Mouse (Mus musculus): ENCODE measurements around the gene Rrp1b. TPM values are rescaled to one million over a fixed set of nuclear protein-coding genes. Genes with fewer than 3 reads are reported as not detected.
"Not testable (repeated sequence)": the region's sequence is repeated elsewhere in the genome, so short reads cannot be mapped to it uniquely, and the experiment has no call there.

Rrp1b gene
- polyA plus RNA-seq, 1 experiment = 2.1 TPM

GRCm38 (mm10) chr17:32063654-32064053 is 27.8 kb downstream of the Rrp1b start:
- TF ChIP-seq TAL1 (IDR thresholded peaks at IDR 0.05; ENCODE audit: low read length) = no peak
- no peak for TF ChIP-seq GATA1 (IDR thresholded peaks at IDR 0.05; ENCODE audit: low read length)
- H3K4me1 ChIP-seq (ENCODE audit: control insufficient read depth) = peaks cover 7% of the 10 kb centered on the region
- H3K36me3 ChIP-seq (ENCODE audit: control insufficient read depth) = peaks cover 34% of the 10 kb centered on the region
- no peak overlapping the region for H3K4me3 ChIP-seq (replicated peaks)
- no peaks in the 10 kb centered on the region for H3K9me3 ChIP-seq (ENCODE audit: control insufficient read depth, low read length)
- no peaks in the 10 kb centered on the region for H3K27me3 ChIP-seq (ENCODE audit: control insufficient read depth)

- H3K9me3 ChIP-seq (ENCODE audit: control insufficient read depth, low read length); H3K27me3 ChIP-seq (ENCODE audit: control insufficient read depth); H3K4me3 ChIP-seq (replicated peaks): not testable (repeated sequence)
- Histone ChIP-seq H3K36me3 (ENCODE audit: control insufficient read depth) (peaks cover 24% of the 10 kb centered on the region), H3K4me1 (ENCODE audit: control insufficient read depth) (peaks cover 18% of the 10 kb centered on the region)
Measured at GRCm38 (mm10) chr17:32064762-32065161, 28.9 kb downstream of the Rrp1b start.

DNA sequence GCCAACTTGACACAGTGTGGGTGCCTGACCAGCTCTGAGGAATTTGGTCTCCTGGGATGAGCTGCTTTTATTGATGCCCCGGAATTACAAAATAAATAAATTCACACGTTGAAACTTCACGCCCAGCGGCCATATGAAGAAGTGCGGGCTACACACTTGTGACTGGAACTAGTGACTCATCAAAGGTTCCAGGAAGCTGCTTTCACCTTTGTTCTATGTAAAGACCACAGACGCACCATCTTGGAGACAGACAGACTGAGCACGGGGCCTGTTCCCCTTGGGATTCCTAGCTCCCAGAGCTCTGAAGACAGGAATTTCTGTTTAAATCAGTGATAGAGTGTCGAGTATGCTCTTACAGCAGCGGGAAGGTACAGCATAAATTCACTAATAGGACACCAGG is 31.6 kb downstream of the Rrp1b start:
- TF ChIP-seq GATA1 (IDR thresholded peaks at IDR 0.05; ENCODE audit: low read length) (no peak), TAL1 (IDR thresholded peaks at IDR 0.05; ENCODE audit: low read length) (no peak)
- H3K27me3 ChIP-seq (ENCODE audit: control insufficient read depth) = no peaks in the 10 kb centered on the region
- no peaks in the 10 kb centered on the region; the same call in 1 of the 2 replicates for H3K36me3 ChIP-seq (ENCODE audit: control insufficient read depth)
- peaks cover 21% of the 10 kb centered on the region for H3K4me1 ChIP-seq (ENCODE audit: control insufficient read depth)
- H3K4me3 ChIP-seq (replicated peaks) = no peak overlapping the region
- peaks cover 6% of the 10 kb centered on the region for H3K9me3 ChIP-seq (ENCODE audit: control insufficient read depth, low read length)

DNA sequence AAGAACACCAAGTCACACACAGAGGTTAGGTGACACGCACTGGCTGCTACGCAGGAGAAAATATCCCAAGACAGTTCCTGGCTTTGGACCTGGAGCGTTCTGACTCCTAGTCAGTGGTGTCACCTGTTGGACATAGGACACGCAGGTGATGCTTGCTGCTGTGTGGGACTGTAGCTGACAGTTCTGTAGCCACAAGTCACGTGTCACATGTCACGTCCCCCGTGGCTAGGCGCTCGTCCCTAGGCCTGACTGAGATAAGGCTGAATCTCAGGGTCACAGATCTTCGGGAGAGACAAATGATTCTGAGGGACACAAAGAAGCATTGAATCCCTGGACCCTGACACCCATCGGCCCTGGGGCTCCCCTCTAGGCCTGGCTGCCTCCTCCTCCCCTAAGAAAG is 32.5 kb downstream of the Rrp1b start:
- peaks cover 6% of the 10 kb centered on the region for H3K9me3 ChIP-seq (ENCODE audit: control insufficient read depth, low read length)
- TF ChIP-seq TAL1 (IDR thresholded peaks at IDR 0.05; ENCODE audit: low read length) (no peak), GATA1 (IDR thresholded peaks at IDR 0.05; ENCODE audit: low read length) (no peak)

GRCm38 (mm10) chr17:32068810-32069209 is 32.9 kb downstream of the Rrp1b start:
- TF ChIP-seq GATA1 (IDR thresholded peaks at IDR 0.05; ENCODE audit: low read length) (no peak), TAL1 (IDR thresholded peaks at IDR 0.05; ENCODE audit: low read length) (no peak)
- Histone ChIP-seq H3K4me1 (ENCODE audit: control insufficient read depth) (peaks cover 29% of the 10 kb centered on the region), H3K4me3 (replicated peaks) (no peak overlapping the region), H3K9me3 (ENCODE audit: control insufficient read depth, low read length) (peaks cover 6% of the 10 kb centered on the region), H3K36me3 (ENCODE audit: control insufficient read depth) (no peaks in the 10 kb centered on the region), H3K27me3 (ENCODE audit: control insufficient read depth) (no peaks in the 10 kb centered on the region)

More for the DNA sequence above, 32.5 kb downstream of the Rrp1b start:
- no peaks in the 10 kb centered on the region for H3K27me3 ChIP-seq (ENCODE audit: control insufficient read depth)
- H3K4me3 ChIP-seq (replicated peaks) = no peak overlapping the region
- H3K36me3 ChIP-seq (ENCODE audit: control insufficient read depth) = no peaks in the 10 kb centered on the region
- peaks cover 25% of the 10 kb centered on the region for H3K4me1 ChIP-seq (ENCODE audit: control insufficient read depth)

- H3K9me3 ChIP-seq (ENCODE audit: control insufficient read depth, low read length) = peaks cover 6% of the 10 kb centered on the region
- TF ChIP-seq GATA1 (IDR thresholded peaks at IDR 0.05; ENCODE audit: low read length) (no peak), TAL1 (IDR thresholded peaks at IDR 0.05; ENCODE audit: low read length) (no peak)
- no peaks in the 10 kb centered on the region; the same call in 1 of the 2 replicates for H3K27me3 ChIP-seq (ENCODE audit: control insufficient read depth)
- H3K4me1 ChIP-seq (ENCODE audit: control insufficient read depth) = peaks cover 39% of the 10 kb centered on the region
- H3K4me3 ChIP-seq (replicated peaks) = no peak overlapping the region
- H3K36me3 ChIP-seq (ENCODE audit: control insufficient read depth) = no peaks in the 10 kb centered on the region
Measured at GRCm38 (mm10) chr17:32073359-32073758, 37.5 kb downstream of the Rrp1b start.

- no peaks in the 10 kb centered on the region for H3K36me3 ChIP-seq (ENCODE audit: control insufficient read depth)
- no peak overlapping the region for H3K4me3 ChIP-seq (replicated peaks)
- peaks cover 26% of the 10 kb centered on the region for H3K4me1 ChIP-seq (ENCODE audit: control insufficient read depth)
- TF ChIP-seq TAL1 (IDR thresholded peaks at IDR 0.05; ENCODE audit: low read length) (no peak), GATA1 (IDR thresholded peaks at IDR 0.05; ENCODE audit: low read length) (no peak)
- H3K9me3 ChIP-seq (ENCODE audit: control insufficient read depth, low read length) = peaks cover 5% of the 10 kb centered on the region
- H3K27me3 ChIP-seq (ENCODE audit: control insufficient read depth) = no peaks in the 10 kb centered on the region; the same call in 1 of the 2 replicates
Measured at GRCm38 (mm10) chr17:32074658-32075057, 38.8 kb downstream of the Rrp1b start.

DNA sequence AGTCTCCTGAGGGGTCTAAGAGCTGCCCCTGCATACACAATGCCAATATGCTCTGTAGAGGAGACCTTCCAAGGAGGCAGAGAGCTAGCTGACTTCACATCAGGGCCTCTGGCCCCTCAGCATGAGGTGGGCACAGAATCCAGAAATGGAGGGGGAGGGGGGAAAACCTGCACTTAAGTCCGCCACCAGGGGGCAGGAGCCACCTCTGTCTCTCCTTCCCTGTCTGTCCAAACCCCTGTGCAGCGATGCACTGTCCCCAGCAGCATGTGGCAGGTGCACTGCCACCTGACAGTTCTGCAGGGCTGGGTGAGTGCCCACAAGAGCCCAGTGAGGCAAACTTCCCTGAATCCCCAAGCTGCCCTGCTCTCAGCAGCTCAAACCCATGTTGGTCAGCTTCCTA is 39.3 kb downstream of the Rrp1b start:
- Histone ChIP-seq H3K9me3 (ENCODE audit: control insufficient read depth, low read length) (peaks cover under 1% of the 10 kb centered on the region), H3K27me3 (ENCODE audit: control insufficient read depth) (no peaks in the 10 kb centered on the region; the same call in 1 of the 2 replicates), H3K36me3 (ENCODE audit: control insufficient read depth) (no peaks in the 10 kb centered on the region), H3K4me1 (ENCODE audit: control insufficient read depth) (peaks cover 24% of the 10 kb centered on the region), H3K4me3 (replicated peaks) (no peak overlapping the region)
- TF ChIP-seq GATA1 (IDR thresholded peaks at IDR 0.05; ENCODE audit: low read length) (no peak), TAL1 (IDR thresholded peaks at IDR 0.05; ENCODE audit: low read length) (no peak)

- peaks cover 2% of the 10 kb centered on the region for H3K27me3 ChIP-seq (ENCODE audit: control insufficient read depth)
- H3K9me3 ChIP-seq (ENCODE audit: control insufficient read depth, low read length) = no peaks in the 10 kb centered on the region; the same call in none of the 2 replicates
- no peaks in the 10 kb centered on the region for H3K36me3 ChIP-seq (ENCODE audit: control insufficient read depth)
- peaks cover 19% of the 10 kb centered on the region for H3K4me1 ChIP-seq (ENCODE audit: control insufficient read depth)
- no peak overlapping the region for H3K4me3 ChIP-seq (replicated peaks)
- TF ChIP-seq GATA1 (IDR thresholded peaks at IDR 0.05; ENCODE audit: low read length) (no peak), TAL1 (IDR thresholded peaks at IDR 0.05; ENCODE audit: low read length) (no peak)
Measured at GRCm38 (mm10) chr17:32083351-32083750, 47.5 kb downstream of the Rrp1b start.

DNA sequence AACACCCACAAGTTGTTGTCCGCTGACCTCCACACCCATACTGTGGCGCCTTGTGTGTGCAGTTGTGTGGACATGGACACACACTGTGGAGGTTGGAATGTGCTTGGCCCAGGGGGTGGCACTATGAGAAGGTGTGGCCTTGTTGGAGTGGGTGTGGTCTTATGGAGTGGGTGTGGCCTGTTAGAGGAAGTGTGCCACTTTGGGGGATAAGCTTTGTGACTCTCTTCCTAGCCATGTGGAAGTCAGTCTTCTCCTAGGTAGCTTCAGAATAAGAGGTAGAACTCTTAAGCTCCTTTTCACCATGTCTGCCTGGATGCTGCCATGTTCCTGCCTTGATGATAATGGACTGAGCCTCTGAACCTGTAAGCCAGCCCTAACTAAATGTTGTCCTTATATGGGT is 51.2 kb downstream of the Rrp1b start:
- no peak overlapping the region for H3K4me3 ChIP-seq (replicated peaks)
- H3K4me1 ChIP-seq (ENCODE audit: control insufficient read depth) = peaks cover 51% of the 10 kb centered on the region
- no peaks in the 10 kb centered on the region; the same call in 1 of the 2 replicates for H3K9me3 ChIP-seq (ENCODE audit: control insufficient read depth, low read length)
- H3K36me3 ChIP-seq (ENCODE audit: control insufficient read depth) = no peaks in the 10 kb centered on the region
- H3K27me3 ChIP-seq (ENCODE audit: control insufficient read depth) = peaks cover 2% of the 10 kb centered on the region
- TF ChIP-seq GATA1 (IDR thresholded peaks at IDR 0.05; ENCODE audit: low read length) (no peak), TAL1 (IDR thresholded peaks at IDR 0.05; ENCODE audit: low read length) (no peak)

Measured in erythroblast, embryonic 14.5 days (primary cell).